Comparison of ENCODE assay signal across 19 mouse cellular contexts in the genomic region with DNA sequence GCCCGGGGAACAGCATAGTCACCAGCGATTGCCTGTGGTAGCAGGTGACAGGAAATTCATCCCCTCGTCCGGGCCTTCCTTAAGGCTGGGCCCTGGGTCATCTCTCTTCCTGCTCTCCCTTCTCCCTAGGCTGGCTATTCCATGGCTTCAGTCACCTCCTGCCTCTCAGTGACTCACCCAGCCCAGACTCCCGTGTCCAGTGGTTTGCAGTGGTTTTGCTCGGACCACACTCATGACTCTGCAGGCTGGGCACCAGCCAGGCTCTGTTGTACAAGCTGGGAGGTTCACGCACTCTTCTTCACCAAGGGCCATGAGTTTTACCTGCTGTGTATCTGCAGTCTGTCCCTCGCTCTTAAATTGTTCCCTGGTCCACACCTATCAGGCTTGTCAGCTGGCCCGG. TPM values are rescaled to one million over a fixed set of nuclear protein-coding genes. Genes with fewer than 3 reads are reported as not detected.
"Had no signal": no experiment of that assay in that cellular context is flagged by ENCODE, and none has a peak within 500 bp of the region (broad histone marks: within the 10 kb centered on the region; RNA-seq: fewer than 3 reads in every experiment).

No protein-coding gene starts in this region.

- ATAC-seq: liver, postnatal 0 days; lung, postnatal 0 days; midbrain, embryonic 16.5 days had no signal

- DNase-seq: kidney, adult 8-10 months; kidney, postnatal 10 days; kidney, postnatal 36 days; layer of hippocampus, postnatal 36 days; left cerebral cortex, postnatal 4 days; liver, postnatal 0 days; lung, embryonic 14.5 days; right cerebral cortex, adult 18-20 months; right cerebral cortex, postnatal 14 days; right cerebral cortex, postnatal 4 days; thymus, postnatal 25 days had no signal

- H3K27me3 ChIP-seq: limb, embryonic 15.5 days; neural tube, embryonic 12.5 days; neural tube, embryonic 15.5 days; stomach, embryonic 15.5 days had no signal

RNA-seq across cellular contexts. Expression of gene Asap3, which starts 4.8 kb away (rescaled TPM):
- total RNA-seq: monocyte, adult 5-6 weeks had no signal

RNA-seq across cellular contexts. Expression of gene Tcea3, which starts 36.6 kb away (rescaled TPM):
- polyA plus RNA-seq: macrophage had no signal
